Mouse (Mus musculus) layer of hippocampus, adult 11-12 months (tissue): ENCODE measurements around the gene Atxn1l.
A peak's percentile ranks its signal among the peaks of the same experiment; 100 is the strongest.

ENCODE experiments used
- DNase-seq: peaks from one replicate; pipeline ENCODE4 v3.0.0; 2022; ENCODE audit warnings: low spot score

Atxn1l gene

GRCm38 (mm10) chr8:109731012-109731411 is 6.5 kb downstream of the Atxn1l start:
- DNase-seq: no peak

- no peak for DNase-seq
Observed at GRCm38 (mm10) chr8:109725106-109725505, 12.4 kb downstream of the Atxn1l start.

GRCm38 (mm10) chr8:109714961-109715360 is 22.6 kb downstream of the Atxn1l start:
- no peak for DNase-seq

GRCm38 (mm10) chr8:109712521-109712920 is 25.0 kb downstream of the Atxn1l start:
- no peak for DNase-seq

GRCm38 (mm10) chr8:109707921-109708320 is 29.6 kb downstream of the Atxn1l start:
- no peak for DNase-seq

GRCm38 (mm10) chr8:109706874-109707237 is 30.7 kb downstream of the Atxn1l start:
- DNase-seq: peak; percentile 73

GRCm38 (mm10) chr8:109706076-109706873 is 31.3 kb downstream of the Atxn1l start:
- peak; percentile 25 for DNase-seq

- peak; percentile 93 for DNase-seq
Observed at GRCm38 (mm10) chr8:109705320-109706075, 32.0 kb downstream of the Atxn1l start, which contains the start of gene Zfp821. Gene Zfp821 (plus strand): TSS chr8:109705546.

GRCm38 (mm10) chr8:109704565-109705319 is 32.8 kb downstream of the Atxn1l start:
- DNase-seq: no peak

GRCm38 (mm10) chr8:109698477-109698876 is 39.1 kb downstream of the Atxn1l start:
- no peak for DNase-seq

GRCm38 (mm10) chr8:109697754-109698153 is 39.8 kb downstream of the Atxn1l start:
- no peak for DNase-seq

GRCm38 (mm10) chr8:109694154-109694553 is 43.4 kb downstream of the Atxn1l start:
- no peak for DNase-seq

- peak; percentile 99 for DNase-seq
Observed at GRCm38 (mm10) chr8:109693146-109693900, 44.2 kb downstream of the Atxn1l start, which contains the start of gene Ist1. Gene Ist1 (minus strand): TSS chr8:109693260.

- no peak for DNase-seq
Observed at GRCm38 (mm10) chr8:109692443-109693145, 44.9 kb downstream of the Atxn1l start.

GRCm38 (mm10) chr8:109691769-109692168 is 45.8 kb downstream of the Atxn1l start:
- DNase-seq: peak; percentile 22

GRCm38 (mm10) chr8:109687248-109687647 is 50.3 kb downstream of the Atxn1l start:
- DNase-seq: no peak

GRCm38 (mm10) chr8:109682120-109682519 is 55.4 kb downstream of the Atxn1l start:
- DNase-seq: no peak

- no peak for DNase-seq
Observed at GRCm38 (mm10) chr8:109681535-109681934, 56.0 kb downstream of the Atxn1l start.
